Mouse (Mus musculus) mouse trophoblast stem cell (cell line): ENCODE measurements at regions not wholly inside any gene's neighbourhood (a gene's known extent, or its start where the extent isn't known, plus 50 kb on each side); places are given as distances from the start of the nearest gene placed in this dataset.

Experiments used
- in situ Hi-C, 2 experiments: fragments of 300-500 bp; cut with MseI, MboI; formaldehyde crosslinking; loops; 2 replicates in 1 of 2; 3 replicates in 1 of 2; pipeline ENCODE4 v1.15.1; 2025

DNA sequence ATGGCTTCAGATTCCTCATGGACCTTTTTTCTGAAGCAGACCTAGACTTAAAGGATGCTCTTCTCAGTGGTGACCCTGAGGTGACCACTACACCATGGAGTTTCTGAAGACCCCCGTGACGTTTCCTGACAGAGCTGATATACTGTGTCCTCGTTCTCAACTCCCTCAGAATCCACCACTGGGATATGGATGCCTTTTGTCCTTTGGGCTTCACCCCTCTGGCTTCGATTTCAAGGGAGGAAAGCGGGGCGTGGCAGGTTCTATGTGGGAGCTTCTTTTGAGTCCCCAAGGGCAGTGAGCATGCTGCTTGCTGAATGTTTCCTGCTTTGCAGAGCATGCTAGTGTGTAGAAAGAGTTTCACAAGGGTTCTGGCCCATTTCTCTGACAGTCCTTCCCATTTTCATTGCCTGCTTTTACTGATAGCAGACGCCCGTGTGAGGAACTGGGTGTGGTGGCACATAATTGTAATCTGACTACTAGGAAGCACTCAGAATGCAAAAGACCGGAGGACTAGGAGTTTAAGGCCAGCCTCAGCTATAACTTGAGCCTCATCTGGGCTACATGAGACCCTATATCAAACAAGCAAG is 204.0 kb upstream of the Id2 start:
- in situ Hi-C loops: no loop called here

DNA sequence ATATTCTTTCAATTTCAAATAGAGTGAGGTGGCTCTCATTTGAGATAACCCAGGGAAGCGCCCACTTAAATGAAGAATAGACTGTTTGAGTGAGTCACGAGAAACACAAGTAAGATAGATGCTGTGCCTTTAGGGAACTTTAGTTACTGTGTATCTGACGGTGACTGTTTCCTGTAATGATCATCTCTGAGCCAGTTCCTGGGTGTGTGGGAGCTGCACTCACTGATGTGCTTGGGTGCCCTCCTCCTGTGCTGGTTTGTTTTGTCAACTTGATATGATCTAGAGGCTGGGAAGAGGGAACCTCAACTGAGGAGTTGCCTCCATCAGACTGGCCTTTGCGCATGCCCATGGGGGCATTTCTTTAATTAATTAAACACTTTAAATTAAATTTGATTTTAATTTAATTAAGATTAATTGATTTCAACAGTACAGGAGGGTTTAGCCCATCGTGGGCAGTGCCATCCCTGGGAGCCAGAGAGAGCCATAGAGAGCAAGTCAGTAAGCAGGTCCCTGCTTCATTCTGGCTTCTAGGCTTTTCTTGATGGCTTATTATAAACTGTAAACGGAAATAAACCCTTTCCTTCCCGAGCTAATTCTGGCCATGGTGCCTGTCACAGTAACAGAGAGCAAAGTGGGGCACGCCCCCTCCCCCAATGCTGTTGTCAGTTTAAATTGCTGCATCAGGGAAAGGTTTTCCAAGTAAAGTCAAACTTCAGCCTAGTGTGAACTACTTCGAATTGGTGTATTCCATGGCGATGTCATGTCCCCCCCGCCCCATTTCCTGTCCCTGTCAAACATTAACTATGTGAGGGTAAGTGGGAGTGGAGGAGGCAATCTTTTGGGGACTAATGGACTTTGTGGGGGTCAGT is 202.9 kb upstream of the Id2 start:
- in situ Hi-C loops: no loop called here

DNA sequence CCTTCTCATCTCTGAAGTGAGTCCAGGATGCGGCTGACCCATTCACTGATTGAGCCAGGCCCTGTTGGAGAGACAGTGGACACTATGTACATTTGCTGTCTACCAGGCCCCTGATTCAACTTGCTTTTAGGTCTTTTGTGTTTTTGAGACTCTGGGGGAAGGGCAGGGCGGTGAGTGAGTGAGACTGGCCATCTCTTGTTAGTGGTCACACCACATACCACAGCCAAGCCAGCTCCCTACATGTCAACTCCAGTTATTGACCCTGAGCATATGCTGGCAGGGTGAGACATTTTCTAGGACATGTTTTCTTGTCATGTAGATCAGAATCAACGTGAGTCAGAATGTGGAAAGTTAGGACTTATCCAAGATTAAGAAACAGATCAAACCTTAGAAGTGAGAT is 201.8 kb upstream of the Id2 start:
- in situ Hi-C loops: no loop called here

DNA sequence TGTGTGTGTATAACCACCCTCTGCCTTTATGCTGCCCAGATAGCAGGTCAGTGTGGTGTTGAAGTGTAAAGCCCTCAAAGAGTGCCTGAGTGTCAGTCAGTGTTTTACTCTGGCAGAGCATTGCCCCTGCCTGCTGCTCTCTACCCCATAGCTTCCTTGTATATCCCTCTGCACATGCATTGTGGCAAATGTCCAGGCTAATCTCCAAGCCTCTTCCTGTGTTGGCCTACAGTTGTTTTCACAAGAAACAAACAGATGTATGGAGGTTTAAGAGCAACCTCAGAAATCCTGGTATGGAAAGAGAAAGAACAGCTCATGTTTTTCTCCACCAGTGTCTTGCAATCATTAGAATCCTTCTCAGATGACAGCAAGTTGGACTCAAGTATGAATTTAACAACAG is 201.0 kb upstream of the Id2 start:
- in situ Hi-C loops: no loop called here

DNA sequence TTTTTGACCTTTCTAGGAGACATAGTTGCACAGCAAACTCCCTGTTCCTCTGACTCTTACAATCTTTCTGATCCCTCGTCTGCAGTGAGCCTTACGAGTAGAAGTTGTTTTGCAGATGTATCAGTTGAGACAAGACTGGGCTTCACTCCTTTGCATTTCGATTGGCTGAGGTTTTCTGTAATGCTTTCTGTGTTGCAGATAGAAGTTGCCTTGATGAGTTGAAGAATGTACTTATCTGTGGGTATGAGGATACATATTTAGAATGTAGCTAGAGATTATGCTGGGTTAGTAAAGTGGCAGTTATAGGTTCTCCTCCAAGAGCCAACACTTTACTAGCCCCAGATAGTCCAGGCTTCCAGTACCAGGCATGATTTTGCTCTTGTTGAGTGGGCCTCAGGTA is 199.7 kb upstream of the Id2 start:
- in situ Hi-C loops: no loop called here

DNA sequence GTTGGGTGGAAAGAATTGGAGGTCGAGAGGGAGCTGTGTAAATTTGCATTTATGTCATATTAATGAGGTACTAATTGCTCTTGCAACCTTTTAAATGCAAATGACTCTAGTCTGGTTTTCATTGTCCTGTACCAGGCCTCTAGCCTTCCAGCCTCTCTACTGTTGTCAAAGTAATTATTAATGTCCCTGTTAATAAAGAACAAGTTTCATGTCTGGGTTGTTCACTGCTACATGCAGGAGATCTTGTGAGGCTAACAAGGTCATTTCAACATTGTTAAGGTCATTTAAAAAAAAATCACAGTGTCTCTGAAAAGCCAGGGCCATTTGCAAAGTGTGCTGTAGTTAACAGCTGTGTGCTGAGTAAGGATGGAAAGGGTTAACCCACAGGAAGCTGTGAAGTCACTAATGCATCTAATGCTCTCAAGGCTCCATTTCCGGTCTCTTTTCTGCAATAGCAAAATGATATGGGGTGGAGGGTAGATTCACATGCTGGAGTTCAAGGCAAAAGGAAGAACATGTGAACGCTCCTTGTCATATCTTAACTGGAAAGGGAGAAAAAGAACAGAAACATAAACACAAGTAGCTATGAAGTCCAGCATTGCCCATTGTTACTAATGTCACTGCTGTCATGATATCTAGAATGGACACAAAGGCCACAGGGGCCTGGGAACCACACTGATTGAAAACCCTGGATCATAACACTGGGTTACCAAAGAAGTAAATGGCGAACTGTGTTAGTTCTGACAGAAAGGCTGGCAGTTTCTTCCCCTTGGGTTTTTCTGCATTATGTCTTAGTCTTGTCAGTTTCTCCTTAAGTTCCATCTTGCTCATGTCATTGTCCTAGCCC is 197.5 kb upstream of the Id2 start:
- in situ Hi-C loops: no loop called here

DNA sequence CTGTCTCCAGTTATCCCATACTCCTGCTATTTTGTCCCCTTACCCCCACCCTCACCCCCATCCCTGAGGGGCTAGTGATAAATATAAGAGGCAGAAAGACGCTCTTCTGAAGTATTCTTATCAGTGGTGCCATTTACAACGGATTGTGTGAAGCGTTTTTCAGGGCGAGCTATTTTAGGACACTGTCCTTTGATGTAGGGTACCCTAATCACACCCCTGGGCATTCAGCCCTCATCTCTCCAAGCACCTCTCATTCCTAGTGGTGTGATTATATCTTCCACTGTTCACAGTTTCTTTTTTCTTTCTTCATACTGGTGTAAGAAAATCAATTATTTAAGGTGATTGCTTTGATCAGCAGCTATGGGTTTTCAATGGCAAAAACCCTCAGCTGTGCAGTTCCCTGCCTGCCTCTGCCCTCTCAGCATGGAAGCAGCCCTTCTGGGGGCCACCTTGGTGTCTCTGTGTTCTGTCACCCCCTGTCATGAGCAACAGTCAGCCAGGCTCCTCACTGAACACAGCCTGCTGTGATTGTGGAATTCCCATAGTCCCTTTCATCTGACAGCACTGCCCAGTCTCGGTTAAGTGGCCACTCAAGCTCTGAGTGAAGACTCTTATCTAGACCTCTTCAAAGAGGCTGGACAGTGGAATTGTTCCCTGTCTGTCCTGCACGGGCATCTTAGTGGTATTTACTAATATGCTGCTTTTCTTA is 196.7 kb upstream of the Id2 start:
- in situ Hi-C loops: no loop called here

DNA sequence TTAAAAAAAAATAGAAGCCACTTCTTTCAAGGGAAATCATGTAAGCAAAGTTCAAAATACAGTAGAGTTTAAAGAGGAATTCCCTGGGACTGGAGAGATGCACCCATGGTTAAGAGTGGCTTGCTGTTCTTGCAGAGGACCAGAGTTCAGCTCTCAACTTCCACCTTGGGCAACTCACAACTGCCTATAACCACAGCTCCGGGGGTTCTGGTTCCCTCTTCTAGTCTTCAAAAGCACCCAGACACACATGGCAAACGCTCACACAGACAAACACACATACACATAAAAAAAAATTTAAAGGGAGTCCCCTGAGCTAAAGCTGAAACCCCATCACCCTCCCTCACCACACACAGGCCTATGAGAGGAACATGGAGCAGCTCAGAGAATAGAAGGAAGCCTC is 192.4 kb upstream of the Id2 start:
- in situ Hi-C loops: no loop called here

DNA sequence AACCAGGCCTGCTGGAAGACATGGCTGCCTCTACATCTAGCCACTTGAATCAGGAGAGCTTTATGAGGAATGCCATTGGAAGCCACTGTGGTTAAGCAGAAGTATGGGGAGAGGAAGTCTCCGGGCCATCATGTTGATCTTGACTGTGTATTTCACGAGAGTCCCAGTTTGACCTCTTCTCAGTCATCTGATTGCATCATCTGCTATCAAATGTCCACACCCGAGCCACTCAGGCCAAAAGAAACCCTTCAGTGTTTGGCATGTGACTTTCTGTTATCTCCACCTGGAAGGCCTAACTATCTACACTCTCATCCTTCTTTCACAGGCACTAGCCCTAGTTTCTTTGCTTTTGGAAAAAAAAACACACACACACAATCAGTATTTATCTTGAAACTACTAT is 186.9 kb upstream of the Id2 start:
- in situ Hi-C loops: no loop called here

DNA sequence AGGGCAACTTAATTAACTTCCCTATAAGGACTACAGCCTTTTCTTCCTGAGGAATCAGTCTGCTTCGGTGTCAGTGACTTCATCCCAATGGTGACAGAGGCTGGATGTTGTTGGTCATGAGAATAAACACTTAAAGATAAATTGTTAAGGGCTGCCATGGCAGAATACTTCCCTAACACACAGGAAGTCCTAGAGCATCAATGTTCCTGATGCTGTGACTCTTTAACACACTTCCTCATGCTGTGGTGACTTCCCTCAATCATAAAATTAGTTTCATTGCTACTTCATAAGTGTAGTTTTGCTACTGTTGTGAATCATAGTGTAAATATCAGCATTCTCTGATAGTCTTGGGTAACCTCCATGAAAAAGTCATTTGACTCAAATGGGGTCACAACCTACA is 184.5 kb upstream of the Id2 start:
- in situ Hi-C loops: no loop called here

DNA sequence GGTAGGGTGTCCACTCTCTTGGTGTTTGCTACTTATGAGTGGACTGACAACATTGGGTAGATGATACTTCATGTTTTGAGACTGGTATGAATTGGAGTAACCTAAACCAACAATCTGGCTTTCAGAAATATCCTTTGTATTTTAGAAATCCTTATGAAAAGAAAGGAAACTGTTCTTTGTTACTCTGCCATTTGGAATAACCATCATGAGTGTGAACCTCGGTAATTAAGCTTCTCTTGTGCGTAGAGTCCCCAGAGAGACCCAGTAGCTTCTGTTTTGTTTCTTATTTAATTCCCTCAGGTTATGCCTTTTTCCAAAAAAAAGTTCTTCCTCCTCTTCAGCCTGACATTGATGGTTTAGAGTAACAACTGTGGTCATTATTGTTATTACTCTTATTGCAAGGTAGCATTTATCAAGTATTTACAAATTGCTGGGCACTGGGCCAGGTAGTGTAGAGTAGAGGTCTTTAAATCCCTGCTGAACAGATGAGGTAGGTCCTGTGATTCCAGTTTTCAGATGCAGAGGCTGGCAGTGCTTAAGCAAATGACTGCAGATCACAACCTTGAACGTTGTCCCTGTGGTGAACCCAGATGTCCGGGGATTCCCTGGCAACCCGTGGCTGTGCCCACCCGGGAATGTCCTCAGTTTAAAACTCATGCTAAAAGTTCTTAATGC is 176.8 kb upstream of the Id2 start:
- in situ Hi-C loops: no loop called here

DNA sequence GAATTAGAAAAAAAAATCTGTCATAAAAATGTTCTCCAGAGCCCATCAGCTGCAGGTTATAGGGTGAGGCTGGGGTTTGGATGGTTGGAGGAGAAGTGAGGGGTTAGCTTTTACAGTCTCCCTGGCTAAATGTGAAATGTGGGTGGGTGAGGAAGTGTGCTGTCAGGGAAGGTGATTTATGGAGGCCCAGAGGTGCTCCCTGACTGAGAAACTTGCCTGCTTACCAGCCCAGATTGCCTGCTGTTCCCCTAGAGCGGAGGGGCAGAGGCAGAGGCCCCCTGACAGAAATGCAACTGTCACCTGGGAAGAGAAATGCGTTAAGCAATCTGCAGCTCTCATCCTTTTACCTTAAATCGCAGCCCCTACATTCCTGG is 175.8 kb upstream of the Id2 start:
- in situ Hi-C loops: no loop called here

DNA sequence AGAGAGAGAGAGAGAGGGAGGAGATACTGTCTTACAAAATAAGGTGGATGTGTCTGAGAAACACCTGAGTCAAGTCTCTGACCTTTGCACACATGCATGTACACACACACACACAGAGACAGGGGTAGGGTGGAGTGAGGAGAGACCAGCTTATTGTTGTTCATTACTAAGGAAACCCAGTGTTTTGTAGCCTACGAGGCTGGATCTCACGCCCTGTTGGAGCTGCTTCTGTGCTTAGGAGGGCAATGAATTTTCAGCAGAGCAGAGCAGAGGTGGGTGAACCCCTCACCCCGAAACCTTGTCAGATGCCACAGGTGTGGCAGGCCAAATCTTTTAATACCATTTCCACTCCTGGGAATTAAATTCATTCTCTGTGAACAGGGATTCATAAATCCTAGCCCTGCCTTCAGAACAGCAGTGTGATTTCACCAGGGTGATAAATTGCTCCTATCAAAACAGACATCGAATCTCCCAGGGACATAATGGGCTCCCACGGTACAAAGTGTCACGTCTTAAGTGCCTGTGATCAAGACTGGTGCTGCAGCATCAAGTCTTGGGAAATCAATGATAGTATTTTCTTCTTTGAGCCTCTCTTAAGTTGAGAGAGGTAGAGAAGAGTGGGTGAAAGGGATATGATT is 175.3 kb upstream of the Id2 start:
- in situ Hi-C loops: no loop called here

DNA sequence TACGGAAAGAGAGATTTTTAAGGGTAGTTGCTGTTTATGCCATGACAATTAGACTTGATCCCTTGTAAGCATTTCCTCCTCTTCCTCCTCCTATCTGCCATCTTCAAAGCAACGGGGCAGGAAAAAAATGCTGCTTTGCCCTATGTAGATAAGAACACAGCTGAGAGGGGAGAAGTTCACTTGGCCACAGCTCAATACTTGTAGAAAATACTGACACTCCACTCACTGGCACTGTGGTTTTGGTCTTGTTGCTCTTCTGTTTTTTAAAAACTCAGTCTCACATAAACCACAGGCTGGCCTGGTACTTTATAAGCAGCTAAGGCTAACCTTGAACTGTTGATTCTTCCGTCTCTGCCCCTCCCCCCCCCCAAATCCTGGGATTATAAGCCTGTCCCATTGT is 172.9 kb upstream of the Id2 start:
- in situ Hi-C loops: no loop called here

DNA sequence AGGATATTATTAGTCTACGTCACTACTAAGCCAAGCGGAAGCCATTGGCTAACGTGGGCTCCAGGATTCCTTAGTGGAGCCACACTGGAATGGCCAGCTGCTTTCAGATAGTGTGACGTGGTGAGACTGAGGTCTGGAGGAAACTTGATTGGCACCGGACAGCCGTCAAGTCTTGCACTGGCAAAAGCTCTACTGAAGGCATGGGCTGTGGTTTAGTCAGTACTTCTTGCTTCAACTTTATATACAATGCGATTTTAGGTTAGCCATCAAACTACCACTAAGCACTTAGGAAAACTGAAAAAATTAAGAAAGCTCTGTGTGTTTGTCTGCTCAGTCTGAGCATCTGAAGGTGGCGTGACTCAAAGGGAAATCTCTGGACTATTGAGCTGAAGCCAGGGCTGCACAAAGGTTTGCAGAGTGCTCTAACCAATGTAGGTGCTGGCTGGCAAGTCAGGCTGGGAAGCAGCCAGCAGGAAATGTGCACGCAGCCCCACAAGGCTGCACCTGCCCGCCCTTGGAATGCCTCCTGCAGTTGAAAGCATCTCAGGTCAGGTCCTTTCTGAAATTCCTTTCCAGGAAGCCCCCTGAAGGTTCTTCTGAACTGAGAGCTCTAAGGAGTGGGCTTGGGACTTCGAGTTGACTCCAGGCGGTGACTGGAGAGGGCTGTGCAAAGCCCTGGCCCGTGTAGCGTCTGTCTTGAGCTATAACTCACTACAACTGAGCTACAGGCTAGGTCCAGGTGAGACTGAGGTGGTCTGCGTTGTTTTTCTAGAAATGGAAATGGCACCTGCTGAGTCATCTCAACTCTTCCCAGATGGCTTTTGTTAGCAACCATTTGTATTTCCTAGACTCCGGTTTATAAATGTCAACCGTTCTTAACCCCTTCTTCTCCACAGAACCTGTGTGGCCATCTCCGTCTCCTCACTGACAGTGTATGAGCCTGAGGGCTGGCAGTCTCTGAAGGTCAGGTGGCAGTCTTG is 172.2 kb upstream of the Id2 start:
- in situ Hi-C loops: no loop called here

DNA sequence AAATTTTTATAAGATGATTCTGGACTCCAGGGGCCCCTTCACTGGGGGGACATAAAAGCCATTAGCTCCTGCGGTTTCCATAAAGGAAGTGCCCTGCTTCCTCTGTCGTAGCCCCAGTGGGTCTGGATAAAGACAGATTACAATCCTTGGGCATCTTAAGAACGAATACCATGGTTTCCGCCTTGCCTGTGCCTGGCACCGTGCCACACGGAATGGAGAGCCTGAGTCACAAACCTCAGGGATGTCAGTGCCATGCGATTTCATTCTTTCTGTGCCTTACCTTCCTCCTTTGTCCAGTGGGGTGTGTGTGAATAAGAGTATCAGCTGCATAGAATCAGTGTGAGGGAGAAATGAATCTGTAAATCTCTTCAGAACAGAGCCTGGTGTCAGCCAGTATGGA is 171.4 kb upstream of the Id2 start:
- in situ Hi-C loops: no loop called here

DNA sequence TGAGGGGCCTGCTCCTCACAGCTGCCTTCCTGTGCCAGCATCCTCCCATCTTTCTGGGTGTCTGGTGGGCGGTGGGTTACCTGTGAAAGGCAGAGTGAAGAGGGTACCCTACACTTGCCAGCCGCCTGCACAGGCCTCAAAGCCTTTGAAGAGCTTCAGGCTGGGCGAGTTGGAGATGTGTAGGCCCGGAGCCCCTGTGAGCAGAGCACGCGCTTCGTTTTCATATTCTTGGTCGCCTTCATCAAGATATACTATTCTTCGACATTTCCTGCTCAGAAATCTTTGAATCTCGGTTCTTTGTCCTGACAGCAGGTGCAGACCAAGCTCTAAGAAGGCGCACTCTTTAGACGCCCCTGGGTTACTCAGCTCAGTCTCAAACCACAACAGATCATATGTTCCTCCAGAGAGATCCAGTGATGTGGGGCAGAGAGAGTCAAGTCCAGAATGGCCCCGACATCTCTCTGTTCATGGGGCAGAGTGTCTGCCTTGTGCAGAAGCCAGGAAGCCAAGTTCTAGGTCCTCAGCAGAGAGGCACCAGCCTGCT is 170.7 kb upstream of the Id2 start:
- in situ Hi-C loops: no loop called here

DNA sequence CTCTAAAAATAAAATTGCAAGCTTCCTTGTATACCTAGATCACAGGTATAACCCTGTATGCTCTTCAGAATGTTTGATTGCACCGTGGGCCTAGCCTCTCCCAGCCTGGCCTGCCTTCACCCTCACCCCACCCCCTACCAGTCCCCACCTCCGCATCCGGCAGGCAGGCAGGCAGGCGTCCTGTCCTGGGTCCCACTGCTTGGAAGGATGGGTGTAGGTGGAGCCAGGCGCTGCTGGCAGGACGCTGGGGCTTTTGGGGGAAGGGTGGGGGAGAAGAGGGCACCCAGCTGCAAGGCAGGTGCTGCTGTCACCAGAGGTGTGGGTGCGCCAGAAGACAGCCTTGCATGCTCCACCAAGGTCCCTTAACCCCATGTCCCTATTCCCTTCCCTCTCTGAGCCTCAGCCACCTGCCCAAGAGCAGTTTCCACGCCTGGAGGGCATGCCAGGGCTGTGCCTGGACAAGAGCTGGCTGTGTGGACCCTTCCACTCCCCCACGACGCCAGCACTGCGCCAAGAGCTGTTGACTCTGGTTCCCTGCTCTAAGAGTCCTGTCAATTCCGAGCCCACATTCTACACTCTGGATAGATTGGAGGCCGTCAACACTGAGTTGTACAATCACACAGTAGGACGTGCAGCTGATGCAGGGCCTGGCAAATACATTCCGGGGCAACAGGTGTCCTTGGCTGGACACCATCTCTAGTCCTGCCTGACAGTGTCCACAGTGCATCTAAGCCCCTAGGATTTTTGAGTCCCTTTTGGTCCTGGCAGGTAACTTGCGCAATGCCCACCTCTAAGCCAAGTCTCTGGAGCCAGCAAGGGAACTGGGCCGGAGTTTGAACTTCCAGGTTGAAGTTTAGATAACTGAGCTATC is 170.0 kb upstream of the Id2 start:
- in situ Hi-C loops: no loop called here
